Mouse (Mus musculus): ENCODE data around the gene Fzd1. TPM values are rescaled to one million over a fixed set of nuclear protein-coding genes. Genes with fewer than 3 reads are reported as not detected.

The Fzd1 gene
- not detected for polyA plus RNA-seq (2017; shearing (Covaris generic))

DNA sequence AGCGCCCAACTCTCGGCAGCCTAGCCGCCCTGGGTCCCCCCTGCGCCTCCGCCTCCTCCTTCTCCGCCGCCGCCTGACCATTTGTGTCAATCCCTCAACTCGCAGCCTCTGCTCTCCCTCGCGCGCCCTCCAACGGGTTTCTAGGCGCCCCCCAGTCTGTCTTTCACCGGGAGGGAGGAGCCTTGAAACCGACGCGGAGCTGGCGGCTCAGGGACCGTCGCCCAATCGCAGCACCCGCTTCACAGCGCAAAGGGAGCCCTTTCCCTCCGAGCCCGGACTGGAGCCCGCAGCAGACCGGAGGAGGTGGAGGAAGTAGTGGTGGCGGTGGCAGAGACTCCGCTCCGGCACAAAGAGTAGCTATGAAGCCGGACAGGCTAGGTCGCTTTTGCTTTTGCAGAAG is at the start of gene Fzd1:
Gene Fzd1 (minus strand): TSS at position 134 of the 400 bp plus-strand sequence.

